Mouse (Mus musculus) thymus, postnatal 14 days (tissue): ENCODE data around the gene Dusp7.

ENCODE experiments used
- DNase-seq: peaks from one replicate; pipeline ENCODE4 v3.0.0; 2021

Dusp7 gene

DNA sequence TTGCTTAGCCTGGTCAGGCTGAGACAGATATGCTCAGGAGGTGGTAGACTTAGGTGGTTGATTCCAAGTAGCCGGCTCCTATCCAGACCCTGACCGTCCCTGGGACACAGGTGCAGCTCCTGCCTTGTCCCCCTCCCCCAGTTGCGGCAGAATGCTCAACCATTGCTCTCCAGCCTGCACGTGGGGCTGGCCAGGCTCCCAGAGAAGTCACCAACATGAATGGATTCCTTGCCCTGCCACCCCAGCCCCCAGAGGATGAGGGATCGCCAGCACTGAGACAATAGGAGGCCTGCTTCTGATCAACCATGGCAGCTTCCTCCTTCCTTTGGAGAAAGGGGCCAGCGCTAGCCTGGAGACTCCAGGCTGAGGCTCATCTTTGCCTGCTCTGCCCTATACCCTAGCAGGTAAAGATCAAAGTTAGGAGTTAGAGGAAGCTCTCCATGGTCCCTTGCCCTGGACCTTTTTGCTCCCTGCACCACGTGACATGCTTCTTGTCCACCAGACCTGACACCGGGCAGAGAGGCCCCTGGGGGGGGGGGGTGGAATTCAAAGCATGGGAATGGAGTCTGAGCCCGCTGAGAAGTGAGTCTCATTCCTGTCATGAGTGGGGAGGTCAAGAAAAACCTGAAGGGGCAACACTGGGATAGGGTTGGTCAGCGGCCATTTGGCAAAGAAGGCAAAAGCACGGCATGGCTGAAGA is 24.5 kb downstream of the Dusp7 start:
- no peak for DNase-seq

DNA sequence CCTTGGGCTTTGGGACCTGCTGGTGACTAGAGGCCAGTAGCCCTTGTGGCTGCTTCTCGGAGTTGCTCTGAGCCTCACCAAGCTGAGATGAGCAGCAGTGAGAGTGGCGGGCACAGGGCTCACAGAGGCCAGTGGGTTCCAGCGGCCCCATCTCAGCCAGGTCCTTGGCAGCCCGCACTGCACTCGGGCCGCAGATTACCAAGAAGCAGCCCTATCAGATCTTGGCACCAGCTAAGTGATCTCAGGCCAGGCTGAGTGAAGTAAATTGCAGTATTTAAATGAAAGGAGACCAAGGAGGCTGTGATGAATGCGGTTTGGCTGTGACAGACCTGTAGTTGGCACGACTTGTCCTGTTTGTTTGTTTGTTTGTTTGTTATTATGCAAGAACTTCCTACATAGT is 25.1 kb downstream of the Dusp7 start:
- no peak for DNase-seq

DNA sequence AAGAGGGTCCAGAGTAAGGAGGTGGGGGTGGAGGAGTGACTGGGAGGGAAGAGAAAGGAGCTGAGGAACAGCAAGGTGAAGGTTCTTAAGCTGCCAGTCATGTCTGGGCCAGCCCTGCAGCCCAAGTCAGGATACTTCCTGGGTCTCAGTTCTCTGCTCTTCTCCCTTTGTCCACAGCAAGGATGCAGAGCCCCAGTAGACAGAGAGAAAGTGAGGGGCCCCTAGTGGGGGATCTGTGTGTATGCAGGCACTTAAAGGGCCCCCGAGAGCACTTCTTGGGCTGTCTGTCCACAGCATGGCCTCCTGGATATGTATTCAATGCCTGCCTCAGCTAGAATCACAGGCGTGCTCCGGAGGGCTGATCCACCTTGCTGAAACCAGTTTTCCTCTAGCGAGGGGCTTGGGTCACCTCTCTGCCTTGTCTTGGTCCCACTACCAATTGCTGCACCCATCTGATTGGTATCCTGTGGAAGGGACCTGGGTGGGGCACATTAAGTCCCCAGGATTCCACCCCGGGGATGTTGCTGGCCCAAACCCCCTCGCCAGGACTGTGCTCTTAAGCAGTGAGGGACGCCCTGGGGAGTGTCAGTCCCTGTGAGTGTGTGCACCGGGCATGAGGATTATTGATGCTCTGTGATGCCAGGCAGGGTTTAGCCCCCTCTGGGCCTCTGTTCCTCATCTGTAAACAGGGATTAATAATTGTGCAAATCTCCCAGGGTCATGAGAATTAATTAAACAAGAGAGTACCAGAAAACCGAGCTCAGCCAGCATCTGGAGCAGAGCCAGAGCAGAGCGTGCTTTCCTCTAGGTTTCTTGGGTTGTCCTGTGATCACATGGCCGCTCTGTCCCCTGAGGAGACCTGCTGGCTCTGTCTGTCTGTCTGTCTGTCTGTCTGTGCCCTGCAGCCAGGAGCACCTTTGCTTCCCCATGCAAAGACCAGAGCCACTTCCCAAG is 26.5 kb downstream of the Dusp7 start:
- peak; percentile 61 for DNase-seq

DNA sequence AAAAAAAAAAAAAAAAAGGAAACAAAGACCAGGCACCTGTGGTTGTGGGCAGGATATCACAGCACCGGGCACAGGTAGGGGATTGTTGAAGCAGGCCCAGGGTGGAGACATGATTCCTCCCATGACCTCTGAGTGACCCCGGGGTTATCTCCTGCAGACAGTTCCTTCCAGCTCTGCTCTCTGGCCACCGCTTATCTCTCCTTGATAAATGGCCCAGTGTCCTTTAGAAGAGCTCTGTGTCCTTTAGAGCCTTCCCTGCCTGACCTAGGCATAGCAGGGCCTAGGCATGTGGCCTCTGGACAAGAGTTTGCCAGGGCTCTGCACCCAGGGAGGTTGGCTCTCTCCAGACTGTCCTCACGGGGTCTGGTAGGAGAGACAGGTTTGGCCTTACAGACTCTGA is 29.3 kb downstream of the Dusp7 start:
- no peak for DNase-seq

DNA sequence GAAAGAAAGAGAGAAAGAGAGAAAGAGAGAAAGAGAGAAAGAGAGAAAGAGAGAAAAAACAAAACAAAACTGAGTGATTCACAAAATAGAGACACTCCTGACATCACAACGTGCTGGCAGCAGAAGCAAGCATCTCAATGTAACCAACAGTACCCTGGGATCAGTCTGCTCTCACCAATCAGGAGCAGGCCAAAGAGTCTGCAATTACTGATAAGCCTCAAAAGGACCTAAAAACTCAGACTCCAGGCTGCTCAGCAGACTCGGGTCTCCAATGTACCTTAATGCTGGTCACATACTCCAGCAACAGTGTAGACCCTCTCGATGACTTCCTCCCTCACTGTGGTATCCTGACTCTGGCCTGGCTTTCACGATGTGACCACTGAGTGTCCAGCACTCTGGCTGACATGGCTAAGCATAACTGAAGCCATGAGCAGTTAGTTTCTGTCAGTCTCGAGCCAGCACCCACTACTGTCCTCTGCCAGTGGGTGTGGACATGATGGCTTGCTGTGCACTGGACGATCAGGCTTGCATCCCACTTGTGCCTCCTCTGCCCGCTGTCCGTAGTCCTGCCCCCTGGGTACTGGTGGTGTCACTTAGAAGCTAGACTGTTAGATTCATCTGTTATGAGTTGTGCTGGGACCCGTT is 30.4 kb downstream of the Dusp7 start:
- DNase-seq = no peak

DNA sequence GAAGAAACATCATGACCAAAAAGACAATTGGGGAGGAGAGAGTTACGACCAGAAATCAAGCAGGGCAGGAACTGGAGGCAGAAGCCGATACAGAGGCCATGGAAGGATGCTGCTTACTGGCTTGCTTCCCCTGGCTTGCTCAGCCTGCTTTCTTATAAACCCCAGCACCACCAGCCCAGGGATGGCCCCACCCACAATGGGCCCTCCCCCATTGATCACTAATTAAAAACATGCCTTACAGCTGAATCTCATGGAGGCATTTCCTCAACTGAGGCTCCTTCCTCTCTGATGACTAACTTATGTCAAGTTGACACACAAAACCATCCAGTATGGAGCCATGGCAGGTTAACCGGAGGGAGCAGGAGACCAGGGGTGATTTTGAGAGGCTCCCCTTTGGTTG is 31.4 kb downstream of the Dusp7 start:
- DNase-seq = no peak

DNA sequence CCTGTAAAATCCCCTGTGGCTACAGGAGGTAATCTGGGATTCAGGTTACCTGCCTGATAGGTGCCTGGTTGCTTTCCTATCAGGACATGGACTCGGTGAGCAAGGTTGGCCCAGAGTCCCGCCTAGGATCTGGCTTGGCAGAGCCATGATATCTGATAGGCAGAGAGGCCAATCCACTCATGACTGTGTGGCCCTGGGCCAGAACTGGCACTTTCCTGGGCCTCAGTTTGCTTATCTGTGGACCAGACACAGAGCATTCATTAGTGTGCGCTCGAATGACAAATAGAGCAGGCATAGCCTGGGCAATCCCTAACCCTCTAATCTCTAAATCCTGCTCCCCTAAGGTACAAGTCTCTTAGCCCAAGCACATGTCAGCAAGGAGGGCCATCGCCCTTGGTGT is 33.7 kb downstream of the Dusp7 start:
- DNase-seq = no peak

DNA sequence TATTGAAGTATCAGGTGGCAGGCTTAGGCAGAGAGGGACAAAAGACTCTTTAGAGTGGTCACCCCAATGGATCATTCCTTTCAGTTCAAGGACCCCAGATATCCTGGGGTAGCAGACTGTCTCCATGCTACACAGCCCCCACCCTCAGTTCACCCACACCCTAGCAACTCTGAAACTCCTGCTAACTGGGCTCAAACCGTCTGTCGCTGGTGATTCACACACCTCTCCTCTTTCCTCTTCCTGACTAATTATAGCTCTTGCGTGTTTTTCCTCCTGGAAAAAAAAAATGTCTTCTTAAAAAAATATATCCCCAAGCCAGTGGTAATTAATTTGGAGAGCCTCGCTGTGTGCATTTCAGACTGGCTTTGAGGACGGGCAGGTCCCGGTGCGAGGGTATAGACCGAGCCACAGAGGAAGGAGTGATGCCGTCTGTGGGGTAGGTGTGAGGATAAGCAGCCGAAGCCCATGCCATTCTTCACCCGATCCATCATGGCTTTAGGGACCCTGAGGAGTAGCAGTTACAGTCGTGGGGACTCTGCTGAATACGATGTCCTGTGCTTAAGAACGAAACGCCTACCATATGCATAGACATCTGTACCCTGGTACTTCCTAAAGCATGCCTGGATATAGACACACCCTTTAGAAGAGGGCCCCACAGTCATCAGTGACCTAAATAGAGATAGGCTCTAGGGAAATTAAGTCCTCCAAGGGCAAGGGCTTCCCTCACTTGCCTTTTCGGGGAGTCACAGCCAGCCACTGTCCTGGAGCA is 34.4 kb downstream of the Dusp7 start:
- DNase-seq = no peak

DNA sequence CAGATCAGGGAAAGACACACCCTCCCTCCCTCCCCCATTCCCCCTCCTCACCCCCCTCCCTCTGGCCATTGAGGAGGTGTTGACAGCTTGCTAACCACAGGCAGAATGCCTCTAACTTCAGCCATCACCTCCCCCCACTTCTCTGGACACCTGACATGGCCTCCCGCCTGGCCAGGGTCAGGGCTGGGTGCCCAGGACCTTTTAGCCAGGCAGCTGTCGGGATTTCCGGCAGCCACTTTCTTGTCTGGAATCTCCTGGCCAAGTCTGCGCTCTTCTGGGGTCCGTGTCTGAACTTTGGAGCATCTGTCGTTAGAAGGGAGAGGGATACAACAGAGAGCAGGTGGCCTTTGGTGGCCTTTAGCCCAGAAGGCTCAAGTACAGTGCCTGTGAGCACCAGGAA is 36.8 kb downstream of the Dusp7 start:
- no peak for DNase-seq

DNA sequence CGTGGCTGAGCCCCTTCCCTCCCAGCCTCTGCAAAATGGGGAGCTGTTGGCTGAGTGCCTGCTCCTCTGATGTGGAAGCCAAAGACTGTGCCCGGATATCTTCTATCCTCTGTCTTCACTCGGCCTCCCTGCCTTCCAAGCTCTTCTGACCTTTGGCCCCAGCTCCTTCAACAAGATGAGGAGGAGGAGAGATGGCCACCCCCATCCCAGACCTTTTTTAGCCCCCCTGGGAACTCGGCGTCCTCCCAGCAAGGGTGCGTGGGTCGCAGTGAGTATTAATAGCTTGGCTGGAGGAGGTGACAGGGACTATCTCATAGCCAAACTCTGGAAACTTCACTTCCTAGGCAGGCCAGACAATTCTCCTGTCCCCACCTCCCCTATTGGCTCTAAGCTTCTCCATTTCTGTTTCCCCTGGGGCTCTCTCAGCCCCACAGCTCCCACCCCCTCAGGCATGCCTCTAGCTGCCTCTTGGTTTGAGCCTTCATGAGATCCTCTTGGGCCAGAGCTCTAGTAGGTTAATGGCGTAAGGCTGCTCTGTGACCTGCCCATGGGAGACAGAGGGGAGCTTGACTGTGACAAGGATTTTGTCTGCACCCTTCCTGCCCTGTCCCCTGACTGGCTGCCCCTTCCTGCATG is 38.1 kb downstream of the Dusp7 start:
- DNase-seq = no peak

DNA sequence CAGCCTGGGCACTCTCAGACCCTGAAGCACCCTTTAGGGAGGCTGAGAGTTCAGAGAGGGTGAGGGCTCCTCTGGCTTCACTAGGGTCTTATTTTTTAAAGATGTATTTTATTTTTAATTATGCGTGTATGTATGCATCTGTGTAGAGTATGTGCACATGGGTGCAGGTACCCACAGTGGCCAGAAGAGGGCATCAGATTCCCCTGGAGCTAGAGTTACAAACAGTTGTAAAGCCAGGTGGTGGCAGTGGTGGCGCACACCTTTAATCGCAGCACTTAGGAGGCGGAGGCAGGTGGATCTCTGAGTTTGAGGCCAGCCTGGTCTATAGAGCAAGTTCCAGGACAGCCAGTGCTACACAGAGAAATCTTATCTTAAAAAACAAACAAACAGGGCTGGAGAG is 40.7 kb downstream of the Dusp7 start:
- no peak for DNase-seq

DNA sequence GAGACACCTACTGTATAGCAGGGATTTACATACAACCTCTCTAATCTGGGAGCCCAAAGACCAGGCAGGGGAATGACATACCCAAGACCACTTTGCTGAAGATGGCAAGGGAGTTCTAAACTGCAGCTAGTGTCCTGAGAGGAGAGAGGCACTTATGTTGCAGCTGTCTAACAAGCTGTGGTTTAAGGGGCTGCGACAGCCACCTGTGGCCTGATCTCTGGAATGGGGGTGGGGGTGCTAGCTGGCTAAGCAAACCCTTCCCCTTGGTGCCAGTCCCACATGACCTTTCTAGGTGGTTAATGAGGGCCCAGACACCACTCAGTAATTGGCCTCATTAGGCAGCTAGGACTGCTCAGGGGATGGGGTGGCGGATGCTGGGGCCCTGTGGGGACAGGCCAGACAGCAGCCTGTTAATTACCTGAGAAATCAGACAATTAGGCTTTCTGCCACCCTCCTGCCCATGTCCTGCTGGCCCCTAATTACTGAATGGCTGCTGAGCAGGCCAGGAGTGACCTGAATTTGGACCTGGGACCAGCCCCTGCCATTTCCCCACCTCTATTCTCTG is 41.7 kb downstream of the Dusp7 start:
- no peak for DNase-seq

DNA sequence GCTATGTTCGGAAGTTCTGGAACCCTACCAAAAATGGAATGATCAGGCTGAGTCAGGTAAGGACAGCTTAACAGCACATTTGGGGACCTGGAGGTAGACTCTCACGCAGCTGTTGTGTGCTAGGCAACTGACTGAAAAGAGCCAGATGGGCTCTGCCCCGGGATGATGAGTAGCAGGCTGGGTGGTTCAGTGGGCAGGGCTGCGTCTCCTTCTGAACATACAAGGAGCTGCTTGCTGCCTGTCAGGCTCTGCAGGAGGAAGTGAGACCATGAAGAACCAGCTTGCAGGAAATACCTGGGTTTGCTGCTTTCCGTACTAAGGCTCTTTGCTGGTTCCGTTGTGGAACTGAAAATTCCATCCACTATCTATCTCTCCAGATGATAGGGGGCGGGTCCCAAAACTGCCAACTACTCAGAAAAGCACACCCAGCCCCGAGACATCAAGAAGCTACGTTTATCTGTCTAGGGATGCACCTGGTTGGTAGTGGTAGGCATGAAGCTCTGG is 42.7 kb downstream of the Dusp7 start:
- no peak for DNase-seq

DNA sequence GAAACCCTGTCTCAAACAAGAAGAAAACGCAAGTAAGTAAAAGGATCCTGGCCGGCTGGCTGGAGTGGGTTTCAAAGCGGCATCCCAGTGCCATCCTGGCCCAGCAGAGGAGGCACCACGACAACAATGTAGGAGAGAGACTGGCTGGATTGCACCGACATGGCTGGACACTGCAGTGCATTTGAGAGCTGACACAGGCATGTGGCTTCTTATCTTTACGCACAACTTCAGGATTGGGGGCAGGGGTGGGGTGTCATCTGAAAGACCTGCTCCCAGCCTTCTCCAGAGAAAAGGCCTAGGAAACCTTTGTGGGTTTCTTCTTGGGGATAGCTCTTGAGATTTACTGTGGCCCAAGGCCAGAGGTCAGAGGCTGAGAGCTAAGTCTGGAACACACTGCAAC is 43.3 kb downstream of the Dusp7 start:
- no peak for DNase-seq

DNA sequence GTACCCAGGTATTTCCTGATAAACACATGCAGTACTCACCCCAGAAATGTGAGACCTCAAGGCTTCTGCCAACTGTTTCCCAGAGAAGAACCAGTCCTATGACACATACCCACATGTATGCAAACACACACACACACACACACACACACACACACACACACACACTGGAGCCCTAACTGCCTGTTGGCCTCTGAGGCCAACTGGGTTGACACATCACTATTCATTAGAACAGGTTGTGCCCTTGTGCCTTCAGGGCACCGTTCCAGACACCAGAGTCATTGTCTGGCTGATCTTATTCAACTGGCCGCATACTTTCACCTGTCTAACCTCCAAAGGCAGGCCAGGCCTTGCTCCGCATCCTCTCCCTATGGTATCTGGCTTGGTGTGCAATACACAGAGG is 43.8 kb downstream of the Dusp7 start:
- no peak for DNase-seq

DNA sequence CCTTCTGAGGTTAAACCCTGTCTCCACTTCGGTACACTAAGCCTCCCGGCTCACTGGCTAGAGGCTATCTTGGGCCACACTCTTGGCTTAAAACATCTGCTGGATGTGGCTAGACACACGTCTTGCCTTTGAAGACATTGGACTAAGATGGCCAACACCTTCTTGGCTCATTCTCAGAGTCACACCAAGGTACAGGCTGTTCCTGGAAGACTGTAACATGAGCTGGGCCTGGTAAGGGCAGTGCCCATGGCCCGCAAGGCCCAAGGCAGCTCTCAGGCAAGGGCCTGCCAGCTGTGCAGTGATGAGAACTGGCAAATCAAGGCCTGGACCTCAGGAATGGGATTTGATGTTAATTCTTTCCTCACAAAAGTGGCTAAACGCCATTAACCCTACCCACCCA is 45.2 kb downstream of the Dusp7 start:
- DNase-seq = no peak

DNA sequence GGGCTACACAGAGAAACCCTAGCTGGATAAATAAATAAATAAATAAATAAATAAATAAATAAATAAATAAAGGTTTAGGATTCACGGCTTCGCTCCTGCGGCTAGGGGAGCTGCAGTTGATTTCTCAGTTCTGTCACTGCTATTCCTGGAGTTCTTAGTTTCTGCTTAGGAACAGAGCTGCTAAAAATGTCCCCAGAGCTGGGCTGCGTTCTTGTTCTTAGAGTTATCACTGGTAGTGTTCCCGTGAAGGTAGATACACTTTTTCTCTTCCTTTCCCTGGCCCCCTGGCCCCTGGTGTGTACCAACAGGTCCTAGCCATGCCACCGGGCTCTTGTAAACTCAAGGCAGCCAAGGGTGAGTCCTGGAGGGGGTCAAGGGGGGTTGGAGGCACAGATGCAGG is 48.4 kb downstream of the Dusp7 start:
- DNase-seq = no peak

DNA sequence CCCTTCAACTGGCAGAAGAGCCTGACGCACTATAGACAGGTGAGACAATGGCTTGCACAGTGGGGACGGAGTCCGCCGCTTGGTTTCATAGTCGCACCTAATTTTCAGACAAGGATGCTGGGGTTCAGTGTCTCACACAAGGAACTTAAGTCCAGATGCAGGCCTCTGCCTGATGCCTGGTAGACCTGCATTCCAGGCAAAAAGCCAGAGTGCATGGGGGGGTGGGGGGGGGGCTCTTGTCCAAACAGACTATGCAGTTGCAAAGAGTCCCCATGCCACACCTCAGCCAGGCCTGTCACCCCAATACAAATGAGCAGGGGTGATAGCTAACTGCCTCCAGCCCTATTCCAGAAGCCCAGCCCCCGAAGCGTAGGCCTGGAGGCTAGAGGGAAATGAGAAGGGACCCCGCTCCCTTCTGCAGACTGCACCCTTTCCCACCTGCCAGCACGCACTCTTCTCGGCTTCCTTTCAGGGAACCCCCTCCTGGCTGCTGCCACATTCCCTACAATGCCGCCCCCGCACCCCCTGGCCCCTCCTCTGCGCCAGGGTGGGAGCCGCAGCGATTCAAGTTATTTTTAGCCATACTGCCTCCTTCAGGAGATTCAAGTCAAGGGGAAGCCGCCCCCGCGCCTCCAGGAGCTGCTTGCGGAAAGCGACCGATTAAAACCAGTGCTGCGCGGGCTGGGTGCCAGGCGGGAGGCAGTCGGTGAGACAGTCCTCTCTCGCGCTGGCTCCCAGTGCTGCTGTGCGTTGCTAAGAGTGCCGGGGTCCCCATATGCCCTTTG is 49.6 kb downstream of the Dusp7 start:
- peak; percentile 61 for DNase-seq

DNA sequence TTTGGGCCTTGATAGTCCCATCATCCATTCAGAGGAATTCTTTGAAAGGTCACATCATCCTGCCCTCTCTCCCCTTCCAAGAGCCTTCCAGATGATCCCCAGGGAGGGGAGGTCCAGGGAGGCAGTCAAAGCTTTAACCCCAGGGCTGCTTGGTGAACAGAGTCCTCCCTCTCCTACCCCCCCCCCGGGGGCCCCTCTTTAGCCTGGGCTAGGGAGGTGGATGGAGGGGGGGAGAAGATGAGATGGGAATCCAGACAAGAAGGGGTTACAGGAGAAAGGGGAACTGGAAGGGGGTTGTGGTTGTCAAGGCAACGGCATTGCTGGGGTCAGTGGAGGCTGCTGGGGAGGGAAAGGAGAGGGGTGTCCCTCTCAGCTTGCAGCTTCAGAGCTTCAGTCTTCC is 52.2 kb downstream of the Dusp7 start:
- DNase-seq = no peak

DNA sequence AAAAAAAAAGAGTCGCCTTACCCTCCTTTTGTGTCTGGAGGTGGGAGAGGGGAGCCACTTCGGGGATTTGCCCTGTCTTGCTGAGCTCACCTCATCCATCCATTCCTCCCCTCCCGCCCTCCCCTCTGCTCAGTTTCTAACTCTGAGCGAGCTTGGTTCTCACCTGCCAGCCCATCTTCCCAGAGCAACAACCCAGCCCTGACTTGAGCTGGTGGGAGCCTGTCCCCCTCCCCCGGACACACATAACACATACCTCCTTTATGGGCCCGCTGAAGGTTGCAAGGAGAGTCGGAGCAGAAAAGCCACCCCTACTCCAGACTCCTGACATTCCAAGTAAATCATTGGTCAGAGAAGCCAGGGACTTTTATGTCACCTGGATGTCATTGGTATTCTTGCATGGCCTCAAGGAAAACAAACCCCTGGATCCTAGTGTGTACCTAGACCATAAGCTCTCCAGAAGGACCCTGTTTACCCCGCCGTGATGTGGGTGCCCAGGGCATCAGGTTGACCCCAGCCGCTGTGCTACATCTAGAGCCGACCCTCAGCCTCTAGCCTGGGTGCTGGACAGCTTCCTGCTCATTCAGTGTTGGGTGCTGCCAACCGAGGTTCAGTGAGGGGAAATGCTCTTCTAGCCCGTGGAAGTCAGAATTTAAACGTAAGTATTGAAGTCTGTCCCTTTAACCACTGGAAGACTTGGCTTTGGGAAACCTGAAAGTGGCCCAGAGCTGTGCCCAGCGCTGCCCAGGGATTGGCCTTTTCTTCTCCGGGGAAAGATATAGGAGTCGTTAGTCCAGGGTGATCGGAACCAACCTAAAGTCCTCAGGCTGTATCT is 52.8 kb downstream of the Dusp7 start:
- DNase-seq = no peak

DNA sequence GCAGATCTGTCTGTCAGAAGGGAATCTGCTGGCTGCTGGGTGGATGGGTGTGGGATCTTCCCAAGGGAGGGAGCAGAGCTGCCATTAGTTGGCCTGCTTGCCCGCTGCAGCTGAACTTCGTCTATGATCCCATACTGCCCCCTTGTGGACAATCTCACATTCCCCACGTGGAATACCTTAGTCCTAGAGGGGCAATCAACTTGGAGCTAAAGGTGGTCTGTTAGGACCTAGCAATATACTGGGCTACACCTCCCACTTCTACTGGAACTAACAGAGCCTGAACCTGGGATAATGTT is 53.4 kb downstream of the Dusp7 start:
- peak; percentile 88 for DNase-seq
